Mouse (Mus musculus): ENCODE data around the gene Slc25a45. TPM values are rescaled to one million over a fixed set of nuclear protein-coding genes. Genes with fewer than 3 reads are reported as not detected.

The Slc25a45 gene
- polyA plus RNA-seq (2012; rRNA removed), result 20.1 and 26.1 TPM in 2 replicates

- TF ChIP-seq CTCF (IDR thresholded peaks at IDR 0.05; ENCODE audit: control insufficient read depth, insufficient read depth, insufficient replicate concordance, low read depth, low read length), result peak; percentile 39; the same call in 1 of the 2 replicates
- 0 out of 2 replicates have a peak, but pooled peaks have one; percentile 20 for TF ChIP-seq POLR2A (IDR thresholded peaks at IDR 0.05; ENCODE audit: control insufficient read depth, low read depth, low read length)
- Histone ChIP-seq H3K4me3 (ENCODE audit: control insufficient read depth, low read depth, low read length) (peak within 1 kb of the TSS; percentile 40), H3K27me3 (ENCODE audit: control insufficient read depth, insufficient read depth, low read length) (no peaks in the 10 kb centered on the region), H3K36me3 (ENCODE audit: control insufficient read depth, insufficient read depth, low read length) (no peaks in the 10 kb centered on the region), H3K27ac (ENCODE audit: control insufficient read depth, insufficient read depth, low read depth, low read length) (peak within 1 kb of the TSS; percentile 59), H3K4me1 (ENCODE audit: control insufficient read depth, insufficient read depth, low read length) (peaks cover 22% of the 10 kb centered on the region)
These were observed at the start of gene Slc25a45 for GRCm38 (mm10) chr19:5877618-5878361. Slc25a45 (plus strand) TSS chr19:5877808.

- no peaks in the 10 kb centered on the region; the same call in 1 of the 2 replicates for H3K36me3 ChIP-seq (ENCODE audit: control insufficient read depth, insufficient read depth, low read length)
- no peak overlapping the region for H3K27ac ChIP-seq (ENCODE audit: control insufficient read depth, insufficient read depth, low read depth, low read length)
- H3K4me1 ChIP-seq (ENCODE audit: control insufficient read depth, insufficient read depth, low read length), result peaks cover 18% of the 10 kb centered on the region
- TF ChIP-seq POLR2A (IDR thresholded peaks at IDR 0.05; ENCODE audit: control insufficient read depth, low read depth, low read length), result no peak
- TF ChIP-seq CTCF (IDR thresholded peaks at IDR 0.05; ENCODE audit: control insufficient read depth, insufficient read depth, insufficient replicate concordance, low read depth, low read length), result no peak
- H3K4me3 ChIP-seq (ENCODE audit: control insufficient read depth, low read depth, low read length), result no peak overlapping the region
- no peaks in the 10 kb centered on the region for H3K27me3 ChIP-seq (ENCODE audit: control insufficient read depth, insufficient read depth, low read length)
These were observed 49.5 kb upstream of the Slc25a45 start for GRCm38 (mm10) chr19:5828155-5828554.

GRCm38 (mm10) chr19:5828905-5829304 lies 48.7 kb upstream of the Slc25a45 start:
- Histone ChIP-seq H3K27ac (ENCODE audit: control insufficient read depth, insufficient read depth, low read depth, low read length) (no peak overlapping the region), H3K27me3 (ENCODE audit: control insufficient read depth, insufficient read depth, low read length) (no peaks in the 10 kb centered on the region), H3K36me3 (ENCODE audit: control insufficient read depth, insufficient read depth, low read length) (no peaks in the 10 kb centered on the region; the same call in 1 of the 2 replicates), H3K4me3 (ENCODE audit: control insufficient read depth, low read depth, low read length) (no peak overlapping the region), H3K4me1 (ENCODE audit: control insufficient read depth, insufficient read depth, low read length) (peaks cover 13% of the 10 kb centered on the region)
- TF ChIP-seq POLR2A (IDR thresholded peaks at IDR 0.05; ENCODE audit: control insufficient read depth, low read depth, low read length) (no peak), CTCF (IDR thresholded peaks at IDR 0.05; ENCODE audit: control insufficient read depth, insufficient read depth, insufficient replicate concordance, low read depth, low read length) (no peak)

- H3K36me3 ChIP-seq (ENCODE audit: control insufficient read depth, insufficient read depth, low read length), result no peaks in the 10 kb centered on the region; the same call in 1 of the 2 replicates
- H3K4me3 ChIP-seq (ENCODE audit: control insufficient read depth, low read depth, low read length), result no peak overlapping the region
- H3K27ac ChIP-seq (ENCODE audit: control insufficient read depth, insufficient read depth, low read depth, low read length), result no peak overlapping the region
- TF ChIP-seq CTCF (IDR thresholded peaks at IDR 0.05; ENCODE audit: control insufficient read depth, insufficient read depth, insufficient replicate concordance, low read depth, low read length) (no peak), POLR2A (IDR thresholded peaks at IDR 0.05; ENCODE audit: control insufficient read depth, low read depth, low read length) (no peak)
- no peaks in the 10 kb centered on the region for H3K27me3 ChIP-seq (ENCODE audit: control insufficient read depth, insufficient read depth, low read length)
- peaks cover 6% of the 10 kb centered on the region; the same call in 1 of the 2 replicates for H3K4me1 ChIP-seq (ENCODE audit: control insufficient read depth, insufficient read depth, low read length)
These were observed 47.5 kb upstream of the Slc25a45 start for GRCm38 (mm10) chr19:5829958-5830615.

GRCm38 (mm10) chr19:5830776-5831175 lies 46.8 kb upstream of the Slc25a45 start:
- no peak for TF ChIP-seq CTCF (IDR thresholded peaks at IDR 0.05; ENCODE audit: control insufficient read depth, insufficient read depth, insufficient replicate concordance, low read depth, low read length)
- no peak for TF ChIP-seq POLR2A (IDR thresholded peaks at IDR 0.05; ENCODE audit: control insufficient read depth, low read depth, low read length)
- Histone ChIP-seq H3K27me3 (ENCODE audit: control insufficient read depth, insufficient read depth, low read length) (no peaks in the 10 kb centered on the region), H3K4me1 (ENCODE audit: control insufficient read depth, insufficient read depth, low read length) (peaks cover 3% of the 10 kb centered on the region; the same call in 1 of the 2 replicates), H3K4me3 (ENCODE audit: control insufficient read depth, low read depth, low read length) (no peak overlapping the region), H3K36me3 (ENCODE audit: control insufficient read depth, insufficient read depth, low read length) (no peaks in the 10 kb centered on the region; the same call in 1 of the 2 replicates), H3K27ac (ENCODE audit: control insufficient read depth, insufficient read depth, low read depth, low read length) (no peak overlapping the region)

DNA sequence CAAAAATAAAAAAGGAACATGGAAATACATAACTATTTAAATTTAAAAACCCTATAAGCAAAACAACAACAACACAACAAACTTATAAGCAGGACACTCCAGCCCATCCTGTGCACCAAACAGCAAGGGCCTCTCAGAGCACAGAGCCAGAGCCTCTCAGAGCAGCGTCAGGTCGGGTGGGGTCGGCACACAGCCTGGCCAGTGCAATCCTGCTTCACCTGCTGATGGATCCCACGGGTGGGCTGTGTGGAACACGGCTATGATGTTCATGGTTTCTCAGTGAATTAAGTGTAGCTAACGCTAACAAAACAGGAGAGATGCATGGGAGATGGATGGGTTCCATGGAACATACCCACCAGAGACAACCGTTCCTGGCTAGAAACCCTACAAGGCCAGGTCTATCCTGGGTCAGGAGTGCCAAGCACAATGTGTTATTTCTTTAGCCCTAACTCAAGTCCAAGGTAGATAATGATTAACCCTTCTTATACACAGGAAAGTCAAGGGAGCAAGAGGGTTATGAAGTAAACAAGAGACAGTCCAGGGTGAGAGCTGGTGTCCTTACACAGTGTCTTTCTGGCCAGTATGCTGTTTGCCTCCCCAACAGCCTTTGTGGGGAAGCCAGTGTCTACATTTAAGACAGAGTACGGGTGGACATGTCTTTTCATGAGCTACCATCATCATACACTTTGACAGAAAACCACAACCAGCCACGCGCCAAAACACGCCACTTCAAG lies 46.2 kb upstream of the Slc25a45 start:
- Histone ChIP-seq H3K27me3 (ENCODE audit: control insufficient read depth, insufficient read depth, low read length) (no peaks in the 10 kb centered on the region), H3K27ac (ENCODE audit: control insufficient read depth, insufficient read depth, low read depth, low read length) (no peak overlapping the region), H3K4me1 (ENCODE audit: control insufficient read depth, insufficient read depth, low read length) (no peaks in the 10 kb centered on the region), H3K4me3 (ENCODE audit: control insufficient read depth, low read depth, low read length) (no peak overlapping the region), H3K36me3 (ENCODE audit: control insufficient read depth, insufficient read depth, low read length) (no peaks in the 10 kb centered on the region)
- TF ChIP-seq CTCF (IDR thresholded peaks at IDR 0.05; ENCODE audit: control insufficient read depth, insufficient read depth, insufficient replicate concordance, low read depth, low read length) (no peak), POLR2A (IDR thresholded peaks at IDR 0.05; ENCODE audit: control insufficient read depth, low read depth, low read length) (no peak)

DNA sequence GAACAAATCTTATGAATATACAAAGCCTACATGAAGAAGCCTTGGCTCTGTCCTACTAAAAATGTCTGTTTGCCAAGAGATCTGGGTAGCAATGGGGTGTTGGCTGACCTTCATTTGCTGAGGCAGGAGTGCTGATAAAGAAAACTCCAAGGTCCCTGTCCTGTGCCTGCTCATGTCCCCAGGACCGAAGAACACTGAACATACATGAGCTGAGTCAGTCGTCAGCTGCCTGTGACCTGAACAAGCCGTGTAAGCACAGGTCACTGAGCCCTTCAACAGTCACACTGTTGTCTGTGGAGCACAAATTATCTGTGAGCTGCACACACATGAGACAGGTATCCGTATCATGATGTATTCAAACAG lies 45.7 kb upstream of the Slc25a45 start:
- Histone ChIP-seq H3K4me3 (ENCODE audit: control insufficient read depth, low read depth, low read length) (no peak overlapping the region), H3K4me1 (ENCODE audit: control insufficient read depth, insufficient read depth, low read length) (no peaks in the 10 kb centered on the region), H3K27ac (ENCODE audit: control insufficient read depth, insufficient read depth, low read depth, low read length) (no peak overlapping the region), H3K27me3 (ENCODE audit: control insufficient read depth, insufficient read depth, low read length) (no peaks in the 10 kb centered on the region), H3K36me3 (ENCODE audit: control insufficient read depth, insufficient read depth, low read length) (no peaks in the 10 kb centered on the region)
- TF ChIP-seq CTCF (IDR thresholded peaks at IDR 0.05; ENCODE audit: control insufficient read depth, insufficient read depth, insufficient replicate concordance, low read depth, low read length) (no peak), POLR2A (IDR thresholded peaks at IDR 0.05; ENCODE audit: control insufficient read depth, low read depth, low read length) (no peak)
